Mouse (Mus musculus) myocyte (in vitro differentiated cells): ENCODE results near the gene Zfp365. TPM values are rescaled to one million over a fixed set of nuclear protein-coding genes. Genes with fewer than 3 reads are reported as not detected.

Experiments used
- H3K27me3 ChIP-seq: one replicate; pipeline ENCODE4 v1.6.1; 2011; ENCODE audit not compliant: control insufficient read depth, insufficient read depth, insufficient read length
- H3K36me3 ChIP-seq: one replicate; pipeline ENCODE4 v1.6.1; 2011; ENCODE audit not compliant: control insufficient read depth, insufficient read depth
- H3K4me2 ChIP-seq: one replicate; pipeline ENCODE4 v1.6.1; 2011; ENCODE audit warnings: low read depth, control low read depth
- H3K4me3 ChIP-seq: one replicate; pipeline ENCODE4 v1.5.1; 2011; ENCODE audit warnings: mild to moderate bottlenecking, control low read depth, moderate library complexity
- H3K79me2 ChIP-seq: one replicate; pipeline ENCODE4 v1.6.1; 2011; ENCODE audit not compliant: control insufficient read depth, insufficient read depth
- H3ac ChIP-seq: one replicate; pipeline ENCODE4 v1.6.1; 2011; ENCODE audit not compliant: control insufficient read depth, insufficient read length
- CEBPB ChIP-seq: IDR thresholded peaks from 2 replicates; pipeline ENCODE4 v1.6.1; 2011; ENCODE audit warnings: mild to moderate bottlenecking, moderate library complexity; ENCODE audit not compliant: poor library complexity, insufficient read depth, severe bottlenecking
- E2F4 ChIP-seq: IDR thresholded peaks from one replicate; pipeline ENCODE4 v1.6.1; 2011; ENCODE audit warnings: mild to moderate bottlenecking, control low read depth, moderate library complexity; ENCODE audit not compliant: insufficient read depth
- MAX ChIP-seq: IDR thresholded peaks from one replicate; pipeline ENCODE4 v1.6.1; 2011; ENCODE audit warnings: low read depth, mild to moderate bottlenecking, control low read depth
- MYOD1 ChIP-seq, 3 experiments: IDR thresholded peaks; one replicate each; pipeline ENCODE4 v1.6.1; 2011; ENCODE audit warnings: control low read depth in 2 of 3, low read depth in 2 of 3, mild to moderate bottlenecking in 2 of 3, moderate library complexity in 1 of 3; ENCODE audit not compliant: insufficient read length in 2 of 3, control insufficient read depth in 1 of 3
- MYOG ChIP-seq, 3 experiments: IDR thresholded peaks; one replicate each; pipeline ENCODE4 v1.6.1; 2011; ENCODE audit warnings: control low read depth in 2 of 3, low read depth in 2 of 3, mild to moderate bottlenecking in 2 of 3; ENCODE audit not compliant: insufficient read length in 2 of 3, control insufficient read depth in 1 of 3, insufficient read depth in 1 of 3
- POLR2A ChIP-seq: IDR thresholded peaks from one replicate; pipeline ENCODE4 v1.6.1; 2011; ENCODE audit warnings: low read depth, mild to moderate bottlenecking, control low read depth, moderate library complexity; ENCODE audit not compliant: insufficient read length
- POLR2AphosphoS2 ChIP-seq: IDR thresholded peaks from one replicate; pipeline ENCODE4 v1.6.1; 2011; ENCODE audit warnings: low read depth, control low read depth; ENCODE audit not compliant: insufficient read length
- REST ChIP-seq: IDR thresholded peaks from one replicate; pipeline ENCODE4 v1.6.1; 2011; ENCODE audit warnings: mild to moderate bottlenecking, control low read depth, moderate library complexity; ENCODE audit not compliant: insufficient read depth, insufficient read length
- SRF ChIP-seq: IDR thresholded peaks from one replicate; pipeline ENCODE4 v1.6.1; 2011; ENCODE audit warnings: low read depth; ENCODE audit not compliant: control insufficient read depth, insufficient read length
- TCF12 ChIP-seq: IDR thresholded peaks from one replicate; pipeline ENCODE4 v1.6.1; 2011; ENCODE audit warnings: mild to moderate bottlenecking, control low read depth; ENCODE audit not compliant: poor library complexity, insufficient read depth, severe bottlenecking
- TCF3 ChIP-seq: IDR thresholded peaks from one replicate; pipeline ENCODE4 v1.6.1; 2011; ENCODE audit warnings: low read depth, control low read depth; ENCODE audit not compliant: insufficient read length
- USF1 ChIP-seq: IDR thresholded peaks from one replicate; pipeline ENCODE4 v1.6.1; 2011; ENCODE audit warnings: low read depth, mild to moderate bottlenecking, control low read depth, moderate library complexity
- polyA plus RNA-seq: library from polyadenylated mRNA; unstranded; fragments of >200 nt; fragmentation: generic; extraction: Trizol; gene quantifications from one replicate; pipeline ENCODE4 v1.2.1, GENCODE M21; 2012; ENCODE audit warnings: missing spikeins

Gene Zfp365
- polyA plus RNA-seq, 1 experiment, result 11.1 TPM

DNA sequence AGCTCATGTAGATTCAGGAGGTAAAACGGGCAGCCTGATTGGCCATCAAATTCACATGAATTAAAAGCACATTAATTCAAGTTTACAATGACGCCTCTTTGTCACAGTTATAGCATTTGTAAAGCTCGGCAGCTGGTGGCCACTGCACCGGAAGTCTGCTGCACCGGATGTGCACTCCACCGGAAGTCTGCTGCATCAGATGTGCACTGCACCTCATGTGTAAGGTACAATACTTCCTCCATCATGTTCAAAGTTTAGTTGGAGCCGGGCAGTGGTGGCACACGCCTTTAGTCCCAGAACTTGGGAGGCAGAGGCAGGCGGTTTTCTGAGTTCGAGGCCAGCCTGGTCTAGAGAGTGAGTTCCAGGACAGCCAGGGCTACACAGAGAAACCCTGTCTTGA is 70.9 kb downstream of the Zfp365 start:
- Histone ChIP-seq H3K27me3 (no peaks in the 10 kb centered on the region), H3K79me2 (no peaks in the 10 kb centered on the region), H3K4me2 (no peak overlapping the region), H3K4me3 (no peak overlapping the region), H3K36me3 (no peaks in the 10 kb centered on the region), H3ac (no peak overlapping the region)
- TF ChIP-seq MYOD1 (IDR thresholded peaks at IDR 0.05; ENCODE audit: control insufficient read depth in 1 of 3, insufficient read length in 2 of 3, low read depth in 2 of 3) (no peak), CEBPB (no peak), MAX (no peak), POLR2A (no peak), REST (no peak), TCF3 (no peak), POLR2AphosphoS2 (no peak), TCF12 (no peak), SRF (no peak), MYOG (IDR thresholded peaks at IDR 0.05; ENCODE audit: control insufficient read depth in 1 of 3, insufficient read depth in 1 of 3, insufficient read length in 2 of 3, low read depth in 2 of 3) (no peak), USF1 (no peak), E2F4 (no peak)

GRCm38 (mm10) chr10:67840735-67841134 is 71.7 kb downstream of the Zfp365 start:
- Histone ChIP-seq H3K36me3 (no peaks in the 10 kb centered on the region), H3K79me2 (no peaks in the 10 kb centered on the region), H3K27me3 (no peaks in the 10 kb centered on the region), H3K4me3 (no peak overlapping the region), H3ac (no peak overlapping the region), H3K4me2 (no peak overlapping the region)
- no peak for TF ChIP-seq MYOG (IDR thresholded peaks at IDR 0.05; ENCODE audit: control insufficient read depth in 1 of 3, insufficient read depth in 1 of 3, insufficient read length in 2 of 3, low read depth in 2 of 3)
- no peak for TF ChIP-seq POLR2AphosphoS2
- TF ChIP-seq TCF12, result no peak

GRCm38 (mm10) chr10:67839156-67839555 is 73.3 kb downstream of the Zfp365 start:
- Histone ChIP-seq H3K4me2 (no peak overlapping the region), H3K79me2 (no peaks in the 10 kb centered on the region), H3K4me3 (no peak overlapping the region), H3K36me3 (no peaks in the 10 kb centered on the region), H3K27me3 (no peaks in the 10 kb centered on the region), H3ac (no peak overlapping the region)
- no peak for TF ChIP-seq POLR2A
- TF ChIP-seq TCF12, result no peak
- no peak for TF ChIP-seq USF1
- TF ChIP-seq SRF, result no peak
- TF ChIP-seq TCF3, result no peak
- no peak for TF ChIP-seq MYOG (IDR thresholded peaks at IDR 0.05; ENCODE audit: control insufficient read depth in 1 of 3, insufficient read depth in 1 of 3, insufficient read length in 2 of 3, low read depth in 2 of 3)
- no peak for TF ChIP-seq E2F4
- TF ChIP-seq POLR2AphosphoS2, result no peak
- no peak for TF ChIP-seq CEBPB
- TF ChIP-seq MYOD1 (IDR thresholded peaks at IDR 0.05; ENCODE audit: control insufficient read depth in 1 of 3, insufficient read length in 2 of 3, low read depth in 2 of 3), result no peak
- TF ChIP-seq REST, result no peak

- Histone ChIP-seq H3K4me3 (no peak overlapping the region), H3K4me2 (peak overlapping the region; percentile 44)
- TF ChIP-seq CEBPB, result no peak
- TF ChIP-seq TCF3, result no peak
- no peak for TF ChIP-seq POLR2A
- no peak for TF ChIP-seq MAX
- no peak for TF ChIP-seq MYOG (IDR thresholded peaks at IDR 0.05; ENCODE audit: control insufficient read depth in 1 of 3, insufficient read depth in 1 of 3, insufficient read length in 2 of 3, low read depth in 2 of 3)
- no peak for TF ChIP-seq E2F4
- no peak for TF ChIP-seq TCF12
- no peak for TF ChIP-seq POLR2AphosphoS2
- TF ChIP-seq MYOD1 (IDR thresholded peaks at IDR 0.05; ENCODE audit: control insufficient read depth in 1 of 3, insufficient read length in 2 of 3, low read depth in 2 of 3), result no peak
Measured at GRCm38 (mm10) chr10:67836426-67836825, 76.0 kb downstream of the Zfp365 start.

More at GRCm38 (mm10) chr10:67836426-67836825, 76.0 kb downstream of the Zfp365 start:
- H3K79me2 ChIP-seq, result no peaks in the 10 kb centered on the region
- H3K27me3 ChIP-seq, result no peaks in the 10 kb centered on the region
- no peak overlapping the region for H3ac ChIP-seq
- H3K36me3 ChIP-seq, result no peaks in the 10 kb centered on the region

Other genes with a start within 250 kb of the Zfp365 start
- 3.5 TPM for gene Rtkn2, start 66.9 kb upstream of the Zfp365 start, polyA plus RNA-seq